Comparison of ENCODE assay signal across 8 mouse cellular contexts in the genomic region with DNA sequence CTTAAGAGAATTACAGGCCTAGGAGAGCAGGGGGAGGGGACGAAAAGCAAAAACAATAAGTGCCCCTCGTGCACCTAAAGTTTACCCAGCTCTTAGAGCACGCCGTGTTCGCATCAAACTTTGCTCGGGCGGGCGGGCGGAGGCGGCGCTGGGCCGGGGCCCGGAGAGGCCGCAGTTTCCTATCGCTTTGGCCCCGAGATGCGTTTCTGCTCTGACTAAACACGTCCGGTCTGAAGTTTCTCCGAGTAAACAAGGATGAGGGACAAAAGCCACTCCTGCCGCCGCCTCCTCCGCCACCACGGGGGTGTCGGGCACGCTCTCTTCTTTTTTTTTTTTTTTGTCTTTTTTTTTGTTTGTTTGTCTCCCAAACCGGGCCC. TPM values are rescaled to one million over a fixed set of nuclear protein-coding genes. Genes with fewer than 3 reads are reported as not detected.
A peak's percentile ranks its signal among the peaks of the same experiment; 100 is the strongest.
DNase-seq lines count a peak whose midpoint lies in the region; ATAC-seq and TF ChIP-seq lines count a peak whose summit lies in the region.

No protein-coding gene starts in this region.

- H3K9ac ChIP-seq in embryonic facial prominence, embryonic 13.5 days, result peak overlapping the region; percentile 100
- H3K9ac ChIP-seq in hindbrain, embryonic 15.5 days, result peak overlapping the region; percentile 88
- H3K9ac ChIP-seq in liver, embryonic 16.5 days (ENCODE audit: low read depth, low read length), result peak overlapping the region; percentile 96
- H3K9ac ChIP-seq in neural tube, embryonic 13.5 days, result peak overlapping the region; percentile 97

- no peak for TF ChIP-seq POLR2A in thymus, adult 2 months (IDR thresholded peaks at IDR 0.05; ENCODE audit: control insufficient read depth, extremely low read depth, insufficient read depth, low read length, poor library complexity)

- peak overlapping the region; percentile 86 for H3K4me2 ChIP-seq in embryonic facial prominence, embryonic 13.5 days
- H3K4me2 ChIP-seq in hindbrain, embryonic 15.5 days, result peak overlapping the region; percentile 66
- H3K4me2 ChIP-seq in liver, embryonic 16.5 days (ENCODE audit: low read depth, low read length), result peak overlapping the region; percentile 85
- peak overlapping the region; percentile 82 for H3K4me2 ChIP-seq in neural tube, embryonic 13.5 days

- no peaks in the 10 kb centered on the region for H3K9me3 ChIP-seq in embryonic facial prominence, embryonic 13.5 days
- no peaks in the 10 kb centered on the region for H3K9me3 ChIP-seq in hindbrain, embryonic 15.5 days
- H3K9me3 ChIP-seq in liver, embryonic 16.5 days (replicated peaks; ENCODE audit: control insufficient read depth, low read length), result no peaks in the 10 kb centered on the region
- no peaks in the 10 kb centered on the region for H3K9me3 ChIP-seq in neural tube, embryonic 13.5 days

- no peaks in the 10 kb centered on the region for H3K27me3 ChIP-seq in thymus, adult 2 months (ENCODE audit: control insufficient read depth, insufficient read depth, low read length)
- H3K27me3 ChIP-seq in embryonic facial prominence, embryonic 13.5 days, result no peaks in the 10 kb centered on the region
- H3K27me3 ChIP-seq in hindbrain, embryonic 15.5 days, result no peaks in the 10 kb centered on the region
- no peaks in the 10 kb centered on the region for H3K27me3 ChIP-seq in liver, embryonic 16.5 days (ENCODE audit: control insufficient read depth, insufficient read depth, low read depth, low read length)
- H3K27me3 ChIP-seq in neural tube, embryonic 13.5 days, result no peaks in the 10 kb centered on the region

- peak overlapping the region; percentile 73 for H3K4me3 ChIP-seq in thymus, adult 2 months (ENCODE audit: control insufficient read depth, insufficient read depth, low read length)
- peak overlapping the region; percentile 89 for H3K4me3 ChIP-seq in embryonic facial prominence, embryonic 13.5 days
- peak overlapping the region; percentile 68 for H3K4me3 ChIP-seq in hindbrain, embryonic 15.5 days
- peak overlapping the region; percentile 89 for H3K4me3 ChIP-seq in liver, embryonic 16.5 days (ENCODE audit: low read depth, low read length)
- H3K4me3 ChIP-seq in neural tube, embryonic 13.5 days, result peak overlapping the region; percentile 81

- TF ChIP-seq CTCF in thymus, adult 2 months (IDR thresholded peaks at IDR 0.05; ENCODE audit: borderline replicate concordance, control insufficient read depth, extremely low read depth, insufficient read depth, low read length, poor library complexity), result no peak

- peak overlapping the region; percentile 92 for H3K27ac ChIP-seq in thymus, adult 2 months (ENCODE audit: control insufficient read depth, insufficient read depth, low read length)
- peak overlapping the region; percentile 100 for H3K27ac ChIP-seq in embryonic facial prominence, embryonic 13.5 days
- H3K27ac ChIP-seq in hindbrain, embryonic 15.5 days (replicated peaks), result peak overlapping the region; percentile 99
- H3K27ac ChIP-seq in liver, embryonic 16.5 days (ENCODE audit: low read length), result peak overlapping the region; percentile 93
- peak overlapping the region; percentile 100 for H3K27ac ChIP-seq in neural tube, embryonic 13.5 days (replicated peaks)

- peaks cover 5% of the 10 kb centered on the region for H3K4me1 ChIP-seq in thymus, adult 2 months (replicated peaks; ENCODE audit: control insufficient read depth, insufficient read depth, low read length)
- peaks cover 15% of the 10 kb centered on the region for H3K4me1 ChIP-seq in embryonic facial prominence, embryonic 13.5 days
- peaks cover 20% of the 10 kb centered on the region for H3K4me1 ChIP-seq in hindbrain, embryonic 15.5 days (replicated peaks)
- peaks cover 17% of the 10 kb centered on the region for H3K4me1 ChIP-seq in liver, embryonic 16.5 days (ENCODE audit: control insufficient read depth, low read depth, low read length)
- H3K4me1 ChIP-seq in neural tube, embryonic 13.5 days (replicated peaks), result peaks cover 27% of the 10 kb centered on the region

- peaks cover 30% of the 10 kb centered on the region for H3K36me3 ChIP-seq in thymus, adult 2 months (ENCODE audit: control insufficient read depth, insufficient read depth, low read length)
- peaks cover 16% of the 10 kb centered on the region for H3K36me3 ChIP-seq in embryonic facial prominence, embryonic 13.5 days
- peaks cover 8% of the 10 kb centered on the region for H3K36me3 ChIP-seq in hindbrain, embryonic 15.5 days
- H3K36me3 ChIP-seq in liver, embryonic 16.5 days (ENCODE audit: control insufficient read depth, insufficient read depth), result peaks cover 22% of the 10 kb centered on the region
- peaks cover 22% of the 10 kb centered on the region for H3K36me3 ChIP-seq in neural tube, embryonic 13.5 days

- no peak for ATAC-seq in embryonic facial prominence, embryonic 13.5 days (ENCODE audit: insufficient number of reproducible peaks, insufficient read depth, low FRiP score, low TSS enrichment, low read depth)
- ATAC-seq in hindbrain, embryonic 15.5 days (ENCODE audit: low FRiP score, low read depth), result no peak
- no peak for ATAC-seq in liver, embryonic 16.5 days (ENCODE audit: low read depth)
- ATAC-seq in neural tube, embryonic 13.5 days (ENCODE audit: low read depth), result no peak

- WGBS in thymus, adult 2 months, result under 1% methylated on average over 27 of the region's 27 CpGs
- WGBS in embryonic facial prominence, embryonic 13.5 days, result 0% methylated on average over 27 of the region's 27 CpGs
- under 1% methylated on average over 27 of the region's 27 CpGs for WGBS in hindbrain, embryonic 15.5 days
- WGBS in liver, embryonic 16.5 days (ENCODE audit: insufficient replicate concordance), result 1% methylated on average over 27 of the region's 27 CpGs
- under 1% methylated on average over 27 of the region's 27 CpGs for WGBS in neural tube, embryonic 13.5 days

- no peak for DNase-seq in thymus, adult 2 months
- no peak for DNase-seq in thymus, postnatal 10 days (ENCODE audit: low spot score in 2 of 2)
- DNase-seq in urinary bladder, postnatal 10 days (ENCODE audit: low spot score), result no peak
- DNase-seq in frontal cortex, postnatal 36 days (ENCODE audit: low spot score in 2 of 2), result no peak

RNA-seq across cellular contexts. Expression of a gene that starts 56.2 kb away (rescaled TPM):
- polyA plus RNA-seq in thymus, adult 2 months (2012; rRNA removed), result not detected in 2 replicates
- polyA plus RNA-seq in embryonic facial prominence, embryonic 13.5 days (2015; fragmentation: Nextera tagmentation; extraction: Ambion mirVana), result 1.6 and 2.4 TPM in 2 replicates
- polyA plus RNA-seq in hindbrain, embryonic 15.5 days (2015; fragmentation: Nextera tagmentation; extraction: Ambion mirVana), result 2.1 and 4.3 TPM in 2 replicates
- polyA plus RNA-seq in liver, embryonic 16.5 days (2015; fragmentation: Nextera tagmentation; extraction: Ambion mirVana), result 0.53 and 1.1 TPM in 2 replicates
- polyA plus RNA-seq in neural tube, embryonic 13.5 days (2015; fragmentation: Nextera tagmentation; extraction: Ambion mirVana), result 0.74 and 4.3 TPM in 2 replicates
